Mouse (Mus musculus) MEL (cell line): Measurements from ENCODE around the gene Tril.

Source experiments
- ELF1 ChIP-seq: IDR thresholded peaks from 2 replicates; pipeline ENCODE4 v1.6.1; 2014; ENCODE audit warnings: low read depth, mild to moderate bottlenecking, inconsistent platforms, low read length, improper control_type of control experiment, moderate library complexity
- EP300 ChIP-seq, 2 experiments: IDR thresholded peaks; 2 replicates each; pipeline ENCODE4 v1.6.1; 2011; ENCODE audit warnings: improper control_type of control experiment in 2 of 2, low read length in 2 of 2, low read depth in 1 of 2, mild to moderate bottlenecking in 1 of 2
- POLR2A ChIP-seq, 2 experiments: IDR thresholded peaks; 2 replicates each; pipeline ENCODE4 v1.6.1; 2011 to 2012; ENCODE audit warnings: low read length in 2 of 2, mild to moderate bottlenecking in 2 of 2, control low read depth in 1 of 2, improper control_type of control experiment in 1 of 2, low read depth in 1 of 2, moderate library complexity in 1 of 2; ENCODE audit not compliant: control insufficient read depth in 1 of 2, insufficient read depth in 1 of 2, poor library complexity in 1 of 2
- POLR2AphosphoS5 ChIP-seq: IDR thresholded peaks from 2 replicates; pipeline ENCODE4 v1.6.1; 2012; ENCODE audit warnings: low read depth, borderline replicate concordance, mild to moderate bottlenecking, inconsistent platforms, low read length, moderate library complexity, mixed read lengths
- ZNF384 ChIP-seq: IDR thresholded peaks from 2 replicates; pipeline ENCODE4 v1.6.1; 2012; ENCODE audit warnings: low read depth, mild to moderate bottlenecking, inconsistent platforms, low read length, improper control_type of control experiment

DNA sequence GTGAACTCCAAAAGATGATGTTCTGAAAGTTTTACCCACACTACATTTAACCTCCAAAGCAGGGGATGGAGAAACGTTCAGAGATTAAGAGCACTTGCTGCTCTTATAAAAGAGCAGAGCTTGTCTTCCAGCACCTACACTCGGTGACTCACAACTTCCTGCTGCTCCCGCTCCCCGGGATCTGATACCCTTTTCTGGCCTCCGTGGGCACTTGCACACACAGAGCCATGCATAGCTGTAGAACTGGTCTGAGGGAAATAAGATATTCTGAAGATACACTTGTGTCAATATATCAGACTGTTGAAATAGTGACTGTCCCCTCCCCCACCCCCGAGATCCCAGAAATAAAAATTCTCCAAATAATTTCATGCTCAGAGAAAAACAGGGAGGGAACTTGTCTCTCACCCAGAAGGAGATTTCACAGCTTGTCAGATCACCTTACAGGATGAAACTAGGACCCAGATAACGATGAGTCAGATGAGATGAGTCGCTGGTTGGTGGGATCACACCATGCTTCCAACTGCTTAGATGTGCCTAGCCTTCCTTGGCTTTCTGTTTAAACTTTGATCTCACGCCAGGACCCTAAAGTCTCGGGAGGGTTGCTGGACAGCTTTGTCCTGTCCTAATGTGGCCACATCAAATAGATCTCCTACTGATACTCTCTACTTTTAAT, 54.3 kb downstream of the Tril start:
- no peak for TF ChIP-seq EP300 (IDR thresholded peaks at IDR 0.05; ENCODE audit: low read depth in 1 of 2, low read length in 2 of 2)
- no peak for TF ChIP-seq ZNF384
- TF ChIP-seq POLR2A (IDR thresholded peaks at IDR 0.05; ENCODE audit: control insufficient read depth in 1 of 2, insufficient read depth in 1 of 2, low read depth in 1 of 2, low read length in 2 of 2, poor library complexity in 1 of 2): no peak
- no peak for TF ChIP-seq ELF1
- no peak for TF ChIP-seq POLR2AphosphoS5
